Mouse (Mus musculus) cerebellum, adult 2 months (tissue): ENCODE measurements around the gene Cks2.
"Not testable (repeated sequence)": the region's sequence is repeated elsewhere in the genome, so short reads cannot be mapped to it uniquely, and the experiment has no call there.

ENCODE experiments used
- CTCF ChIP-seq: fragments of 200-500 bp; IDR thresholded peaks from 2 replicates; pipeline ENCODE4 v1.5.1; 2011; ENCODE audit warnings: low read depth, mild to moderate bottlenecking, control low read depth, low read length, moderate library complexity, borderline replicate concordance; ENCODE audit not compliant: insufficient read depth
- POLR2A ChIP-seq: fragments of 200-500 bp; IDR thresholded peaks from 2 replicates; pipeline ENCODE4 v1.6.1; 2011; ENCODE audit warnings: low read length, control low read depth, borderline replicate concordance; ENCODE audit not compliant: insufficient read depth

DNA sequence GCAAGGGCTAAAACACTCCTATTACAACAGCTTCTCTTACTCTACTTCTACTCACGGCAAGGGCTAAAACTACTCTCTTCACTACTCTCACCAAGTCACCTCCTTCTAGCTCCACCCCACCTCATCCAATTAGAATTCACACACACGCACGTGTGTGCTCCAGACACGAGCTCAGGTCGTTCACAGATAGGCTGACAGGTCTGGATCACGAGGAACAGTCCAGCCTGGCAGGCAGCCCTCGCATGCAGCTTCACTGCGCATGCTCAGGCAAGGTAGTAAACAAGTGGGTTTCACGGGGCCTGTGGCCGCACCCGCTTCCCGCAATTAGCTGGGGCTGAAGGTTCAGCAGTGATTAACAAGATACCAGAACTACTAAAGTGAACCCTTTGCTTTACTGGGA, 23.2 kb downstream of the Cks2 start:
- not testable (repeated sequence) for TF ChIP-seq CTCF, POLR2A
